Mouse (Mus musculus) urinary bladder, postnatal 14 days (tissue): ENCODE data around the gene St6gal2.

Source experiments
- DNase-seq: peaks from one replicate; pipeline ENCODE4 v3.0.0; 2021; ENCODE audit warnings: low spot score

St6gal2 gene

GRCm38 (mm10) chr17:55445250-55446184, at the start of gene St6gal2:
TSS of gene St6gal2 (plus strand) at chr17:55445382.
- no peak for DNase-seq

DNA sequence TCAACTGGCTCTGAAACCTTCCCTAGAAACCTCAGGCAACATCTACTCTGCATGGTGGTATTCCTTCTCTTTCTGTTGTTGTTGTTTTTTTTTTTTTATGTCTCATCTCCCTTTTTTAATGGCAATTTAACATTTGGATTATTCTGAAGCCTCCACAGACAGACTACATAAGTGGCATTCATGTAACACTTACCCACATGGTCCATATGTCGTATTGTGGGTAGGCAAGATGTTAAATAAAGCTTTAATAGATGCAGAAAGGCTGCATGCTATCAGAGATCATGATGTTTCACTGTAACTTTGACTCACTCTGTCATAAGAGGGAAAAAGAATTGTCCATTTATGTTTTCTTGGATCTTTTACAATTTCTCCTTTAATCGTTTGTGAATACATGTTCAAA, 39.1 kb upstream of the St6gal2 start:
- DNase-seq, result no peak

GRCm38 (mm10) chr17:55416519-55416918, 28.7 kb upstream of the St6gal2 start:
- DNase-seq, result no peak

DNA sequence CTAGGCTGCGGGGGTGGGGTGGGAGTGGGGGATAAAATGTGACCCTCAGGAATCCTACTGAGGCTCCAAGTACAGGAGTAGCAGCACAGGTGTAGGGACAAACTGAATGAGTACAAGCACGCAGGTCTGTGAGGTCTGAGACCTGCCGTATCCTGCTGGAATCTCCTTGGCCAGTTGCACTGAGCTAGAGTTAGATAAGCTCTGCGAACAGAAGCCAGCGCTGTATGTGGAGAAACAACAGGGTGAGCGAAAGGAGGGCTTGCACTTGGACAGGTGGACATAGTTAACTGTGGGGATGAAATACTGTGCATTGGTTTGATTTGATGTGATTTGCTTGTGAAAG, 974 bp downstream of the St6gal2 start:
- DNase-seq, result no peak

GRCm38 (mm10) chr17:55446698-55447097, 1.5 kb downstream of the St6gal2 start:
- DNase-seq, result no peak

DNA sequence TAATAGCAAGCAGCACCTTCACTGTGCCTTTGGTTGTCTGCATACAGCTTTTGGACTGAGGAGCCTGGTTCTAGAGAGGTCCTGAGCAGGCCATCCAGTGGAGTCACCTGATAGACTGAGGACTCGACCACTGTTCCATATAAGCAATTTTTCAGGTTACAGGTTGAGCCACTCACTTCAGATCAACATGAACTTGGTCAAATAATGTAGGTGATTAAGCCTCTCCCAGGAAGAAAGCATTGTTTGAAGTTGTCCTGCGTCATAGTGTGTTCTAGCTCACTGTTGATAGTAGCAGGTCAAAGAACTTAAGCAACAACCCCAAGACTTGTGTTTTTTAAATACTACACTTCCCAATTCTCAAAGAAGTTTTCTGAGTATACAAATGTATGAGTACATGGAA, 5.8 kb downstream of the St6gal2 start:
- no peak for DNase-seq

DNA sequence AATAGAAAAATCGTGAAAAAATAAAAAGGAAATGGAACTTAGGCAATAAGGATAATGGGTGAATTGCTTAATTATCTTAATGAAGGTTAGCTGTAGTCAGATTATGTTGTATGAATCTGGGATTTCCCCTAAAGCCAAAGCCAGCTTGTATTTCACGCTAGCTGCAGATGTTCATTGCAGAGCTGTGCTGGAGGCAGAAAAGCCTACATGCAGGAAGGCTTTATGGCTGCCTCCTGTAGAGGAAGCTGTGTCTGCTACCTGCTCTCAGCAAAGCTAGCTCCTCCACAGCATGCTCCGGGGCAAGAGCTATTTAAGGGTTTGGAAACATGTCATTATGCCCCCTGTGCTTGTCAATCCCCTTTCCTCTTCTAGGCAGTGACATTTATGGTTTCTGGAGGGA, 9.3 kb downstream of the St6gal2 start:
- no peak for DNase-seq

DNA sequence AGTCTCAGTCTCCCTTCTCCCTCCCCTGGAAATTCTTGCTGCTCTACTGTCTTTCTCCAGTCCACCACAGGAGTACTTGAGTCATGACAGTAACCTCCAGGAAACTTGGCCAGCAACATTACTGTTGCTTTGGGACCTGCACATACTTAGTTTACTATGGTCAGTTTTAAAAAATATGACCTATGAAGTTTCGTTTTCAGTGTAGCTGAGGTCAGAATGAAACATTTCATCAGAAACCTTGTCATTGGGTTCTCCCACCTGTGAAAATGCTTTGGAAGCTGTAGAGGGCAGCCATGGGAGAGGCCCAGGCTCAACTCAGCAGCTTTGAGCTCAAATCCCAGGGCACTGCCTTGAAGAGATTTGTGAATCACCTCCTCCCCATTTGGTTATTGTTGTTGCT, 15.0 kb downstream of the St6gal2 start:
- DNase-seq, result no peak

DNA sequence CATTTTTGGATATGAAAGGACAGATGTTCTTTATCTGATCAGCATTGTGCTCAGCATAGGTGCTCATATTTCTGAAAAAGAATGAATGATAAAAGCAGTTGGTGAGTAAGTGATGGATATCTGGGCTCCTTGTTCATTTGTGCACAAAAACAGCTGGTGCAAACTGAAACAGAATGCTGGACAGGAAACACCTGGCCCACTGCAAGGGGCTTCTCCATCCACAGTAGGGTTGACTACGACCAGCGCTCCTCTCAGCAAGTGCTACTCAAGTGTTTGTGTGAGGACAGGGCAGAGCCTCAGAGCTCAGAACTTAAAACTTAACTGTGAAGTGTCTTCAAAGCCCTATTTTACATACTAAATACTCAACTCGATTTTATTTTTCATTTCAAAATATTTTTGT, 22.4 kb downstream of the St6gal2 start:
- no peak for DNase-seq

GRCm38 (mm10) chr17:55468963-55469362, 23.8 kb downstream of the St6gal2 start:
- no peak for DNase-seq

DNA sequence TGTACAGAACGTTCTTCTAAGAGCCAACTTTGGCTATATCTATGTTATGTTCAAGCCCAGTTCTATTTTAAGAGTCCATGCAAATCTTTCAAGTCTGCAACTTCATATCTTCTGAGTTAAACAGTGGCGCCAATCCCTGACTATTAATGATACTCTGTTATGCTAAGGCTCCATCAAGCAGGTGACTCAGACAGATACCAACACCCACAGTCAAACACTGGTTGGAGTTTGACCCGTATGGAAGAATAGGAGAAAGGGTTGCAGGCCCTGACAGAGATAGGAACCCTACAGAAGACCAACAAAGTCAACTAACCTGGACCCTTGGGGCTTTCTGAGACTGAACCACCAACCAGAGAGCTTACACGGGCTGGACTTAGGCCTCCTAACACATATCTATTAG, 30.8 kb downstream of the St6gal2 start:
- DNase-seq, result no peak

- no peak for DNase-seq
Measured at GRCm38 (mm10) chr17:55477361-55477760, 32.2 kb downstream of the St6gal2 start.

DNA sequence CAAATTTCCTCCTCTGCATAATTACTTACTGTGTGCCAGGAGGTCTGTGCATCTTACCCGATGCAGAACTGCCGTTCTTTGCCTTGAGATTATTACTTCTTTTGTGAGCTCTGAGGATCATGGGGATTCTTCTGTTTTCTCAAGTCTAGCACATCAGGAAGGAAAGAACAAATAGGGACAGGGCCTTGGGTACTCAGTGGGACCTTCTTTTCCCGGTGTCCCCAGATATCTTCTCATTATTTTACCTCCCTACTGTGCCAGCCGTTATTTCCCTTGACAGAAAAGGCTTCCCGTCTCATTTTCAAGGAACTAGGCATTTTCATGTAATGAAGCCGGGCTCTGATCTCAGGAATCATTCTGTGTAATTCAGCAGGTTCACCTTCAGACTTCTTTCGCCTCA, 34.2 kb downstream of the St6gal2 start:
- no peak for DNase-seq

DNA sequence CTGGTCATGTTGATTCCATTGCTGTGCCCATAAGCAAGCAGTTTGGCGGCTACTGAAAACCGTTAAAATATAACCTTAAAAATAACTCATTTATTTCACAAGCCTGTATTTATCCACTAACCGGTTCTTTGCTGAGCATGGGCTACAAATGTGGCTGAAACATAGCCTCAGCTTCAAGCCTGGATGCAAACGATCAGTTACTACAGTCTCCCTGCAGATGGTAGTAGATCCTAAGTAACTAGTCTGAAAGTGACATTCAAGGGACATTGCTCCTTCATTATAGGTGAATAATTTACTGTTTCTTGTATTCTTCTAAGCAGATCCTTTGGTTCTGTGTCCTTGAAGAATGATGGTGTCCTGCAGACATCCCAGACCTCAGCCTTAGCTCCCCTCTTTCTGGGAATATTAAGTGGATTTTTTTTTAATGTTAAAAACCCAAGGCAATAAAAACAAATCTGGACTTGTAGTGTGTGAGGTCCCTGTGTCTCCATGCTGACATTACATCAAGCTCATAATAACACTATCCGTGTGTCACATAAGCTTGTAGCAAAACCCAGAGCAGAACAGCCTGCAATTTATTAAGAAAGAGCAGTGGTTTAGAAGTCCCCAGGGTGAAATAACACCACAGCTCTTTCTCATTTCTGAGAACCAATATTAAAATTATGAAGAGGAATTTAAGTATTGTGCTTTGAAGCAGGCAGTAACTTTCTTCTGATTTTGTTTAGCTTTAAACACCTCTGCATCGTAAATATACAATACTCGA, 39.1 kb downstream of the St6gal2 start:
- no peak for DNase-seq

DNA sequence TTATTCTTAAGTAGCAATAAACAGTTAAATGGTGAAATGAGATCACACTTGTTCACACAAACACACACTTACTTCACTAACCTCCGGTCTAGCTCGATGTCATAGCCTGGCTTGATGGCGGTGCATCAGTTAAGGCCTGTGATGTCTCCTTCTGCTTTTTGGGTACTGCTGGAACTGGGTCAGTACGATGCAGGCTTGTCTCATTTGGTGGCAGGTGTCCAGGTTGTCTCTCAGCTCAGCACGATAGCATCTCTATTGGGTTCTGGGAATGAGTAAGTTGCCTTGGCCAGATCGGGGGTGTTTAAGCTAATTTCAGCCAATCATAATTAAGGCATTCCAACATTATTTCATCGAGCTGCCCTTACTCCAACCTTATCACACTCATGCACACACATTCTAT, 86.7 kb downstream of the St6gal2 start:
- no peak for DNase-seq

GRCm38 (mm10) chr17:55548476-55548875, 103.3 kb downstream of the St6gal2 start:
- DNase-seq, result no peak

DNA sequence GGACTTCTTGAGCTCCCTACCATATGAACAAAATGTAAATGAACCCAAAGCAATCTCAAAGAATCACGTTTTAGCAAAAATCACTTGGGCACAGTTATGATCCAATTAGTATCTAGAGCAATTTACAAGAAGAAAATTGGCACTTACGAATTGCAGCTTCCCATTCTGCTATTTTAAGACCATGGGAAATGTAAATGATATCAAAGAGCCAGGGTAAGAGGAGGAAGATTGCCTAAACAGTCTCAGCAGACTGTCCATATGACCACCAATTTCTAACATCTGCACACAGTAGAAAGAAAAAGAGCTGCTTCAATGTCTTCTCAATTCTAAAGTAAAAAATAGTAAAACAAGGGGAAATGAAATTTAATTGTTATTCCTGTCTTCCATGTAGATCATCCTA, 116.6 kb downstream of the St6gal2 start:
- DNase-seq, result no peak
